Mouse (Mus musculus): ENCODE results near the gene Paqr5. TPM values are rescaled to one million over a fixed set of nuclear protein-coding genes. Genes with fewer than 3 reads are reported as not detected.

Paqr5 gene
- polyA plus RNA-seq, 1 experiment = not detected

- H3K27ac ChIP-seq (ENCODE audit: insufficient read depth, low read length) = no peak overlapping the region
- no peak overlapping the region for H3K4me3 ChIP-seq (ENCODE audit: insufficient read depth, low read length)
- TF ChIP-seq CTCF (IDR thresholded peaks at IDR 0.05; ENCODE audit: borderline replicate concordance, insufficient read depth, low read length) (no peak), POLR2A (IDR thresholded peaks at IDR 0.05; ENCODE audit: low read depth, low read length) (no peak)
- no peaks in the 10 kb centered on the region for H3K4me1 ChIP-seq (ENCODE audit: control insufficient read depth, insufficient read depth, low read length)
Observed at GRCm38 (mm10) chr9:62035806-62036205, 9.2 kb upstream of the Paqr5 start.

GRCm38 (mm10) chr9:62032206-62032605 lies 5.5 kb upstream of the Paqr5 start:
- Histone ChIP-seq H3K4me3 (ENCODE audit: insufficient read depth, low read length) (no peak overlapping the region), H3K27ac (ENCODE audit: insufficient read depth, low read length) (no peak overlapping the region), H3K4me1 (ENCODE audit: control insufficient read depth, insufficient read depth, low read length) (no peaks in the 10 kb centered on the region)
- TF ChIP-seq POLR2A (IDR thresholded peaks at IDR 0.05; ENCODE audit: low read depth, low read length) = no peak

GRCm38 (mm10) chr9:62028072-62028471 lies 1.4 kb upstream of the Paqr5 start:
- no peak overlapping the region for H3K27ac ChIP-seq (ENCODE audit: insufficient read depth, low read length)
- no peak overlapping the region for H3K4me3 ChIP-seq (ENCODE audit: insufficient read depth, low read length)
- H3K4me1 ChIP-seq (ENCODE audit: control insufficient read depth, insufficient read depth, low read length) = no peaks in the 10 kb centered on the region
- TF ChIP-seq POLR2A (IDR thresholded peaks at IDR 0.05; ENCODE audit: low read depth, low read length) = no peak
- TF ChIP-seq CTCF (IDR thresholded peaks at IDR 0.05; ENCODE audit: borderline replicate concordance, insufficient read depth, low read length) = no peak

- no peak overlapping the region for H3K27ac ChIP-seq (ENCODE audit: insufficient read depth, low read length)
- peaks cover 8% of the 10 kb centered on the region for H3K4me1 ChIP-seq (ENCODE audit: control insufficient read depth, insufficient read depth, low read length)
- H3K4me3 ChIP-seq (ENCODE audit: insufficient read depth, low read length) = no peak overlapping the region
- TF ChIP-seq POLR2A (IDR thresholded peaks at IDR 0.05; ENCODE audit: low read depth, low read length) = no peak
Observed at GRCm38 (mm10) chr9:62025056-62025455, 1.6 kb downstream of the Paqr5 start.

- Histone ChIP-seq H3K4me3 (ENCODE audit: insufficient read depth, low read length) (no peak overlapping the region), H3K27ac (ENCODE audit: insufficient read depth, low read length) (no peak overlapping the region), H3K4me1 (ENCODE audit: control insufficient read depth, insufficient read depth, low read length) (peaks cover 8% of the 10 kb centered on the region)
- TF ChIP-seq CTCF (IDR thresholded peaks at IDR 0.05; ENCODE audit: borderline replicate concordance, insufficient read depth, low read length) (no peak), POLR2A (IDR thresholded peaks at IDR 0.05; ENCODE audit: low read depth, low read length) (no peak)
Observed at GRCm38 (mm10) chr9:62023879-62024278, 2.8 kb downstream of the Paqr5 start.

GRCm38 (mm10) chr9:62022961-62023680 lies 3.5 kb downstream of the Paqr5 start:
- TF ChIP-seq POLR2A (IDR thresholded peaks at IDR 0.05; ENCODE audit: low read depth, low read length) = no peak
- no peak for TF ChIP-seq CTCF (IDR thresholded peaks at IDR 0.05; ENCODE audit: borderline replicate concordance, insufficient read depth, low read length)
- no peak overlapping the region for H3K4me3 ChIP-seq (ENCODE audit: insufficient read depth, low read length)

GRCm38 (mm10) chr9:62021583-62022120 lies 5.0 kb downstream of the Paqr5 start:
- no peak overlapping the region for H3K4me3 ChIP-seq (ENCODE audit: insufficient read depth, low read length)
- no peak overlapping the region for H3K27ac ChIP-seq (ENCODE audit: insufficient read depth, low read length)
- TF ChIP-seq POLR2A (IDR thresholded peaks at IDR 0.05; ENCODE audit: low read depth, low read length) (no peak), CTCF (IDR thresholded peaks at IDR 0.05; ENCODE audit: borderline replicate concordance, insufficient read depth, low read length) (no peak)
- peaks cover 8% of the 10 kb centered on the region for H3K4me1 ChIP-seq (ENCODE audit: control insufficient read depth, insufficient read depth, low read length)

More at GRCm38 (mm10) chr9:62022961-62023680, 3.5 kb downstream of the Paqr5 start:
- no peak overlapping the region for H3K27ac ChIP-seq (ENCODE audit: insufficient read depth, low read length)
- peaks cover 8% of the 10 kb centered on the region for H3K4me1 ChIP-seq (ENCODE audit: control insufficient read depth, insufficient read depth, low read length)

- no peak overlapping the region for H3K27ac ChIP-seq (ENCODE audit: insufficient read depth, low read length)
- peaks cover 8% of the 10 kb centered on the region for H3K4me1 ChIP-seq (ENCODE audit: control insufficient read depth, insufficient read depth, low read length)
- TF ChIP-seq CTCF (IDR thresholded peaks at IDR 0.05; ENCODE audit: borderline replicate concordance, insufficient read depth, low read length) (no peak), POLR2A (IDR thresholded peaks at IDR 0.05; ENCODE audit: low read depth, low read length) (no peak)
- H3K4me3 ChIP-seq (ENCODE audit: insufficient read depth, low read length) = no peak overlapping the region
Observed at GRCm38 (mm10) chr9:62020259-62020658, 6.4 kb downstream of the Paqr5 start.

- no peak overlapping the region for H3K4me3 ChIP-seq (ENCODE audit: insufficient read depth, low read length)
- H3K4me1 ChIP-seq (ENCODE audit: control insufficient read depth, insufficient read depth, low read length) = peaks cover 8% of the 10 kb centered on the region
- no peak overlapping the region for H3K27ac ChIP-seq (ENCODE audit: insufficient read depth, low read length)
- no peak for TF ChIP-seq CTCF (IDR thresholded peaks at IDR 0.05; ENCODE audit: borderline replicate concordance, insufficient read depth, low read length)
- no peak for TF ChIP-seq POLR2A (IDR thresholded peaks at IDR 0.05; ENCODE audit: low read depth, low read length)
Observed at GRCm38 (mm10) chr9:62018229-62019093, 8.2 kb downstream of the Paqr5 start.

- H3K4me1 ChIP-seq (ENCODE audit: control insufficient read depth, insufficient read depth, low read length) = peaks cover 8% of the 10 kb centered on the region
- no peak overlapping the region for H3K4me3 ChIP-seq (ENCODE audit: insufficient read depth, low read length)
- H3K27ac ChIP-seq (ENCODE audit: insufficient read depth, low read length) = no peak overlapping the region
- no peak for TF ChIP-seq POLR2A (IDR thresholded peaks at IDR 0.05; ENCODE audit: low read depth, low read length)
- TF ChIP-seq CTCF (IDR thresholded peaks at IDR 0.05; ENCODE audit: borderline replicate concordance, insufficient read depth, low read length) = no peak
Observed at GRCm38 (mm10) chr9:62017329-62017728, 9.3 kb downstream of the Paqr5 start.
